Mouse (Mus musculus) left cerebral cortex, postnatal 36 days (tissue): ENCODE data around the gene Astn2. TPM values are rescaled to one million over a fixed set of nuclear protein-coding genes. Genes with fewer than 3 reads are reported as not detected.

Experiments
- DNase-seq, 2 experiments: peaks; one replicate each; pipeline ENCODE4 v3.0.0; 2021 to 2022; ENCODE audit warnings: low spot score in 2 of 2, mixed read lengths in 1 of 2
- intact Hi-C: fragments of 180-260 bp; cut with DNase I; formaldehyde crosslinking; loops from one replicate; pipeline ENCODE4 v1.15.1; 2025
- total RNA-seq, 2 experiments: library from RNA; stranded (reverse); gene quantifications; 2 replicates each; pipeline ENCODE4 v1.2.3; 2021

The Astn2 gene
- total RNA-seq, 2 experiments from 2014 or later, result 39.3 to 44.0 TPM

GRCm38 (mm10) chr4:65801204-65801603 is 603.2 kb downstream of the Astn2 start:
- intact Hi-C loops, result no loop called here
- no peak for DNase-seq

- intact Hi-C loops, result no loop called here
Measured at GRCm38 (mm10) chr4:65791051-65791450, 613.4 kb downstream of the Astn2 start.

GRCm38 (mm10) chr4:65773368-65774010 is 630.9 kb downstream of the Astn2 start:
- DNase-seq, result no peak

More at GRCm38 (mm10) chr4:65791051-65791450, 613.4 kb downstream of the Astn2 start:
- no peak for DNase-seq

GRCm38 (mm10) chr4:65770952-65771351 is 633.5 kb downstream of the Astn2 start:
- intact Hi-C loops, result no loop called here
- no peak for DNase-seq

More at GRCm38 (mm10) chr4:65773368-65774010, 630.9 kb downstream of the Astn2 start:
- intact Hi-C loops, result no loop called here

- intact Hi-C loops, result no loop called here
- DNase-seq, result peak; percentile 27 to 33
Measured at GRCm38 (mm10) chr4:65767919-65768318, 636.5 kb downstream of the Astn2 start.

- intact Hi-C loops, result no loop called here
- DNase-seq, result peak; percentile 17 to 18
Measured at GRCm38 (mm10) chr4:65767431-65767830, 637.0 kb downstream of the Astn2 start.

GRCm38 (mm10) chr4:65765312-65765711 is 639.1 kb downstream of the Astn2 start:
- intact Hi-C loops, result no loop called here
- DNase-seq, result no peak

GRCm38 (mm10) chr4:65764275-65764674 is 640.1 kb downstream of the Astn2 start:
- intact Hi-C loops, result no loop called here
- no peak for DNase-seq

- intact Hi-C loops, result no loop called here
- DNase-seq, result no peak
Measured at GRCm38 (mm10) chr4:65763823-65764222, 640.6 kb downstream of the Astn2 start.

- DNase-seq, result no peak
- intact Hi-C loops, result no loop called here
Measured at GRCm38 (mm10) chr4:65762116-65762515, 642.3 kb downstream of the Astn2 start.

GRCm38 (mm10) chr4:65761658-65762057 is 642.8 kb downstream of the Astn2 start:
- DNase-seq, result no peak
- intact Hi-C loops, result no loop called here

GRCm38 (mm10) chr4:65758875-65759201 is 645.6 kb downstream of the Astn2 start:
- intact Hi-C loops, result no loop called here
- DNase-seq, result no peak

- intact Hi-C loops, result no loop called here
- DNase-seq, result no peak
Measured at GRCm38 (mm10) chr4:65758174-65758874, 646.1 kb downstream of the Astn2 start.

- DNase-seq, result no peak
- intact Hi-C loops, result no loop called here
Measured at GRCm38 (mm10) chr4:65752941-65753340, 651.5 kb downstream of the Astn2 start.

- intact Hi-C loops, result no loop called here
- DNase-seq, result no peak
Measured at GRCm38 (mm10) chr4:65744788-65745187, 659.6 kb downstream of the Astn2 start.

GRCm38 (mm10) chr4:65744088-65744610 is 660.3 kb downstream of the Astn2 start:
- no peak for DNase-seq

GRCm38 (mm10) chr4:65743160-65743691 is 661.2 kb downstream of the Astn2 start:
- intact Hi-C loops, result no loop called here

More at GRCm38 (mm10) chr4:65744088-65744610, 660.3 kb downstream of the Astn2 start:
- intact Hi-C loops, result no loop called here

GRCm38 (mm10) chr4:65724414-65724813 is 680.0 kb downstream of the Astn2 start:
- intact Hi-C loops, result no loop called here

More at GRCm38 (mm10) chr4:65743160-65743691, 661.2 kb downstream of the Astn2 start:
- DNase-seq, result no peak

GRCm38 (mm10) chr4:65719610-65720009 is 684.8 kb downstream of the Astn2 start:
- intact Hi-C loops, result no loop called here
- no peak for DNase-seq

More at GRCm38 (mm10) chr4:65724414-65724813, 680.0 kb downstream of the Astn2 start:
- DNase-seq, result no peak

- intact Hi-C loops, result no loop called here
- no peak for DNase-seq
Measured at GRCm38 (mm10) chr4:65717899-65718298, 686.5 kb downstream of the Astn2 start.

GRCm38 (mm10) chr4:65716086-65716485 is 688.3 kb downstream of the Astn2 start:
- intact Hi-C loops, result no loop called here
- DNase-seq, result no peak
